Mouse (Mus musculus): Measurements from ENCODE around the gene Tmem198. TPM values are rescaled to one million over a fixed set of nuclear protein-coding genes. Genes with fewer than 3 reads are reported as not detected.

The Tmem198 gene
- total RNA-seq, 2 experiments from 2014 or later: not detected

GRCm38 (mm10) chr1:75450314-75451005 lies 28.9 kb upstream of the Tmem198 start, which contains the start of gene Asic4:
Gene Asic4 (plus strand): TSS chr1:75450436.
- no peak; the same call in 1 of the 2 replicates for ATAC-seq (replicated peaks; ENCODE audit: low FRiP score, poor library complexity, severe bottlenecking)

DNA sequence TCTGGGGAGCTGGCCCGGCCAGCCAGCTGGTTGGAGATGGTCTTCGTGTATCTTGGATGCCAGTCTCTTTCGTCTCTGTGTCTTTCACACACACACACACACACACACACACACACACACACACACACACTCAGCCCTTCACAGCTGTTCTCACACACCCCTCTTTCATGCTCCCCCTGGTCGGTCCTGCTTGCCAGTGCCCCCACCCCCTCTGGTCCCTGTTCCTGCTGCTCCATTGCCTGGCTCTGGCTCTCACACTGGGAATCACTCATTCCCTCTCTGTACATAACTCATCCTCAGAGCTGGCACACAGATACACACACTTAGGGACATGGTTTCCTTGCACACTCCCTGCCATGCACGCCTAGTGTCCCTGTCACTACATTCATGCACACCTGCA lies 27.4 kb upstream of the Tmem198 start:
- no peak for ATAC-seq (replicated peaks; ENCODE audit: low FRiP score, poor library complexity, severe bottlenecking)

GRCm38 (mm10) chr1:75455433-75455832 lies 23.9 kb upstream of the Tmem198 start:
- no peak for ATAC-seq (replicated peaks; ENCODE audit: low FRiP score, poor library complexity, severe bottlenecking)

DNA sequence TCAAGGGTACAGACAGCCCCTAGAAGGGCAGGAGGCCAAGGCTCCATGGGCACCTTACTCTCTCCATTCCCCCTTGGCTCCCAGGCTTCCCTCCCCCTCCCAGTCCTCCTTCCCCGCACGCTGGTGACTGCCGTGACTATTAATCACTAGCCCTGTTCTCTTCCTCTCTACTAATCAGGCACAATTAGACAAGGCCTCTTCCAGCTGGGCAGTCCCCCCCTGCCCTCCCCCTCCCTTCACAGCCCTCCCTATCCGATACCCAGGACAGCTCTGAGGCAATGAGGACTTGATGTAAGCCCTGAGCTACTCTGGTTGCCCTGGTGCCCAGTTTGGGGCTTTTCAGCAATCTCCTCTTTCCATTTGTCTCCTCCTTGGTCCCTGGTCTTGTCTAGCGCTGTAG lies 23.4 kb upstream of the Tmem198 start:
- no peak for ATAC-seq (replicated peaks; ENCODE audit: low FRiP score, poor library complexity, severe bottlenecking)

DNA sequence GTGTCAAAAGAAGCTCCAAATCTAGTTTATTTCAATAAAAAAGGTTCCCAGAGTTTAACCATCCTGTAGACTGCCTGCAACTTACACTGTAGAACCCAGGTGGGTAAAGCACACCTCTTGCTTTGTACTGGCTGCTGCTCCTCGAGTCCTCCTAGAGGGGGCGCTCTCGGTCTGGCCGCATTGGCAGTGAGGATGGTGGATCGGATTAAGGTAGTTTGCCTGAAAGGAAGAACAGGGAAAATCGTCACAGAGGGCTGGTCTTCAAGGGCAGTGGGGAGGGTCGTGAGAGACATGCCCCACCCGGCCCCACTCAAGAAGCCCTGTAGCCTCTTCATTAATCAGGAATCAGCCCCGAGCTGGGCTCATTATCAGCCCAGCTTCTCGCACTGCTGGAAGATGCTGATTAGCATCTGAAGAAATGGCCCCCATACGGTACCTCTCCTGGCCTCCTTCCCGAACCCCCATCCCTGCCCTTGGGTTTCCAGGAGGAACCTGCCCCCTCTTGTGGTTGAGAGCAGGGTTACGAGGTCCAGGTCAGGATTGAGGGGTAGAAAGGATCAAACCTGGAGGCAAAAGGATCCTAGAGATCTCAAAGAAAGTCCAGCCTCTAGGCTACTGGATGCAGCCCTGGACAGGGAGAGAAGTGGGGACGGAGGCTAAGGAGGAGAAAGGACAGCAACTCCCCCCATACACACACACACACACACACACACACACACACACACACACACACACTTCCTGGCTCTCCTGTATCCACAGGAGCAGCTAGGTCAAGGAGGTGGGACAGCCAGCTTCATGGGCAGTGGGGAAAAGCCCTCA lies 22.4 kb upstream of the Tmem198 start:
- ATAC-seq (replicated peaks; ENCODE audit: low FRiP score, poor library complexity, severe bottlenecking): no peak

DNA sequence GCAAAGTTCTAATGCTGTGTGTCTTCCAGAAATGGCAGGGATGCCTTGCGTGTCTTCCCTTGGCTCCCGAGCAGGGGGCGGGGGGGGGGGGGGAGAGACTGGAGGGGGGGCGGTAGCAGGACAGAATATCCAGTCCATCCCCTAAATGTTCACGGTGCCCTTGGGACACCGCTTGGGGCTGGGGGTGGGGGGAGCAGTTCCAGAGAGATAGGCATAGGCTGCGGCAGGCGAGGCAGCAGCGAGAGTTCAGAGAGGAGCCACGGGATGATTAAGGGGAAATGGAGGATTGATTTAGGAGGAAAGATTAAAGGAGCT lies 21.7 kb upstream of the Tmem198 start:
- no peak for ATAC-seq (replicated peaks; ENCODE audit: low FRiP score, poor library complexity, severe bottlenecking)

- ATAC-seq (replicated peaks; ENCODE audit: low FRiP score, poor library complexity, severe bottlenecking): no peak
These were observed 21.1 kb upstream of the Tmem198 start for GRCm38 (mm10) chr1:75458025-75458788.

DNA sequence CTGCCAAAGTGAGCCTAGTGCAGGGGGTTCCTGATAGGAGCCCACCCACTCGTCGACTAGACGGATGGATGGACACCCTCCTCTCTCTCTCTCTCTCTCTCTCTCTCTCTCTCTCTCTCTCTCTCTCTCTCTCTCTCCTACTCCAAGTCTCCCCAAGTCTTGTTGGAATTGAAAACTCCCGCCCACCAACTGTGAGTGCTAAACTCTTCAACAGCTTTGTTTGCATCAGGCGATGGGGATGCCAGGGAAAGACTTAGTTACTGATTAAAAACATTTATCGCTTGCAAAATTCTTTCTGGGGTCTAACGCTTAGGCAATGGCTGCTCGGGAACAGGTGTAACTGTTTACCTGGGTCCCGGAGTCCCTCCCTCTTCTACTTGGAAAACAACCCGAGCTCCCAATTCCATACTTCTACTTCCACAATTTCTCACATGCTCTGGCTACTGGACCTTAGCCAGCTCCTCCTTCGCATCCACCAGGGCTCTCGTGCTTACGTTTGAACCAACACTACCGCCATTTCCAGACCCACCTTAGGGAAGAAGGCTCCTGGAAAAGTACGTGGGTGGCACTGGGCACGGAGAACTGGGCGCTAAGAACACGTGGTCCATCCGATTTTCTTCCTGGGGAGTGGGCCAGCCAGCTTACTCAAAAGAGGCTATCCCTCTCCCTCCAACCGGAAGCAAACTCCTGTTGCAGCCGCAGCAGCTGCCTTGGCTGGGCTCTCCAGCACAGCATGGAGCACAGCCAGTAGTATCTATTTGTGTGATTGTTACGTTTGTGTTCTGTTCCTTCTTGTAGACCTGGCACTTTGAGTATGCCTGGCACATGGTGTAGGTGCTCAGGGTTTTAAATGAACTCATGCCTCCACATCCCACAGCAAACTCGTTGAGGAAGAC lies 20.3 kb upstream of the Tmem198 start:
- ATAC-seq (replicated peaks; ENCODE audit: low FRiP score, poor library complexity, severe bottlenecking): no peak

GRCm38 (mm10) chr1:75460297-75460696 lies 19.0 kb upstream of the Tmem198 start:
- no peak for ATAC-seq (replicated peaks; ENCODE audit: low FRiP score, poor library complexity, severe bottlenecking)

DNA sequence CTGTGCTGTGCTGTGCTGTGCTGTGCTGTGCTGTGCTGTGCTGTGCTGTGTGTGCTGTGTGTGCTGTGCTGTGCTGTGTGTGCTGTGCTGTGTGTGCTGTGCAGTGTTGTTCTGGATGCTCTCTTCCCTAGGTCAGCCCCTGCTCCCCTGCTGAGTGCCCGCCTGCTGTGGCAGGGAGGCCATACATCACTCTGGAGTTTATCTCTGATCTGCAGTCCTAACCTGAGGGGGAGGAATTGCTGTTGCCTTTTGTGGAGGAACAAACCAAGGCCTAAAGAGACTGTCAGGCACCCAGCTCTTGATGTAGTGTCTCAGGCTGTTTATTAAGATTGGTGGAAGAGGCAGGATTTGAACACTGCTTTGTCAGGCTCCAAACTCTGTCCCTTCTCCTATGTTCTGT lies 16.7 kb upstream of the Tmem198 start:
- ATAC-seq (replicated peaks; ENCODE audit: low FRiP score, poor library complexity, severe bottlenecking): no peak

DNA sequence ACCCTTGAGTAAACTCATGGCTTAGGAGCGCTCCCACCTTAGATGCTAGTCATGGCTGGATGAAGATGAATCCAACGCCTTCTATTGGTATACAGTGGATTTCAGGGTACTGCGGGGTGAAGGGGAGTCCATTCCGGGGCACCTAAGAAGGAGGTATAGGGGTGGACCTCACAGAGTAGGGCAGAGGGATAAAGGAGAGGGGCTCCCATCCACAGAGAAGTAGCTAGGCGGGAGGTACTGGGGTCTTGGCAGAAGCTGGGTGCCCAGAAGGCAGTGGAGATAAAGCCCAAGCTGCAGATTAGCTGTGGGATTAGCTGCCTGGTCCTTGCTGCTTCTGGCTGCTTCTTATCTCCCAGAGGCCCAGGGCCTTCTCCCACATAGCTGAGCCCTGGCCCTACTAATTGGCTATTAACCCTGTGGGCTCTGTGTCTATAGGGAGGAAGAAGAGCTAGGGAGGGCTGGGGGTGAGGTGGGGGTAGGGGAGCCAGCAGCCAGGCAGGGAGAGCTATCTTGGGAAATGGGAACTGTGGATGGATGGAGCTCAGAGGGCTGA lies 15.6 kb upstream of the Tmem198 start:
- no peak; the same call in 1 of the 2 replicates for ATAC-seq (replicated peaks; ENCODE audit: low FRiP score, poor library complexity, severe bottlenecking)

GRCm38 (mm10) chr1:75467215-75467927 lies 12.0 kb upstream of the Tmem198 start:
- ATAC-seq (replicated peaks; ENCODE audit: low FRiP score, poor library complexity, severe bottlenecking): no peak

DNA sequence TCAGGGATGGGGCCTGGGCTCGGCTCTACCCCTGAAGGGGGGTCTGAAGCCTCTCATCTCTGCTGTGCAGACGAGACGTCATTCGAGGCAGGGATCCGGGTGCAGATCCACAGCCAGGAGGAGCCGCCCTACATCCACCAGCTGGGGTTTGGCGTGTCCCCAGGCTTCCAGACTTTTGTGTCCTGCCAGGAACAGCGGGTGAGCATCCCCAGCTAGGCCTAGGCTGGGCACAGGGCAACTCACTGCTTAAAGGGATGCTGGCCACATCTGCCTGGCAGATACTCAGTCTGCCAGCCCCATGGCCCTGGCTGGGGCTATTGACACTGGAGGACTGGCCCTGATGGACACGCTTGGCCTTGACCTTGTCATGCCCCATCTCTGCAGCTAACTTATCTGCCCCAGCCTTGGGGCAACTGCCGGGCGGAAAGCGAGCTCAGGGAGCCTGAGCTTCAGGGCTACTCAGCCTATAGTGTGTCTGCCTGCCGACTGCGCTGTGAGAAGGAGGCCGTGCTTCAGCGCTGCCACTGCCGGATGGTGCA lies 10.0 kb upstream of the Tmem198 start:
- ATAC-seq (replicated peaks; ENCODE audit: low FRiP score, poor library complexity, severe bottlenecking): no peak

DNA sequence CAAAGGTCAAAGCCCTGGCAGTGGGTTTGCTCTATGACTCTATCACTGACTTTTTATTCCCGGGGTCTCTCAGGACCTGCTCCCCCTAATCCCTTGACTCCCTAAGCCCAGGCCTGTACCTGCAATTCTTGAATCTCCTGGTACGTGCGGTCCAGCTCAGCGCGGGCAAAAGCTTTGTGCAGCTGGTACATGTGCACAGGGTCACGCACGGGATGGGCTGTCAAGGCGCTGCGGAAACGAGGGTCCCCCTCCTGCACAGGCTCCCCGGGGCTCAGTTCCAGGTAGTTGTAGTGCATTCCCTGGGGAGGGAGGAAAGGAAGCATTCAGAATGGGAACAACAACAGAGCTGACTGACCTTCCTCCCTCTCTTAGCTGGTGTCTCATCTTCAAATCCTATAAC lies 2.9 kb upstream of the Tmem198 start:
- no peak for ATAC-seq (replicated peaks; ENCODE audit: low FRiP score, poor library complexity, severe bottlenecking)

DNA sequence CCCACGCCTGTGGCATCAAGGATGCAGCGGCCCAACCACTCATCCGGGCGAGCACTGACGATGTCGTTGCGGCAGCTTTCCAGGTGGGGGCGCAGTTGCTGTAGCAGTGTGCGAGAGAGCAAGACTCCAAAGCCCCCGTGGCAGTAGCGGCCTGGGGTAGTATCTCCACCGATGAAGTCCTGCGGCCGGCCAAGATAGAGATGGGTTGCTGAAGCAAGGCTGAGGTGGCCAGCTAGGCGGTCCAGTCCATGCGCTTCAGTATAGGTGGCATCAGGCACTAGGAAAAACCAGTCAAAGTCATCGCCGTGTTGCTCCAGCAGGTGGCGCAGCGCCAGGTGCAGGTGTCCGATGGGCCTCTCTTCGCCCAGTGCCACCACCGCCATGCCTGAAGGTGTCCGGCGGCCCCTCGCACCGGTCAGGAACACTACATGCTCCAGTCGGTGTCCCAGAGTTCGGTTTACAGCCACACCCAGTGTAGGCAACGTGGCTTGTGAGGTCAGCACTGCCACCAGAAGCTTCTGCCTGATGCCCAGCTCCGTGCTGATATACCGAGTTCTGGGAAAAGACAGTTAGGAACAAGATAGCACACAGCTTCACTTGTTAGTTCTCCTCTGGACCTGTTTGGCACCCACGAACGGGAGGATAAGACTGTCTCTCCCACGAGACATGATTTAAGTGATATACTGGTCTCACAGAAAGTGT lies 1.9 kb upstream of the Tmem198 start:
- ATAC-seq (replicated peaks; ENCODE audit: low FRiP score, poor library complexity, severe bottlenecking): no peak; the same call in 1 of the 2 replicates

- ATAC-seq (replicated peaks; ENCODE audit: low FRiP score, poor library complexity, severe bottlenecking): no peak
These were observed 1.4 kb upstream of the Tmem198 start for GRCm38 (mm10) chr1:75477966-75478290.

GRCm38 (mm10) chr1:75478497-75478896 lies 835 bp upstream of the Tmem198 start:
- no peak for ATAC-seq (replicated peaks; ENCODE audit: low FRiP score, poor library complexity, severe bottlenecking)

- no peak for ATAC-seq (replicated peaks; ENCODE audit: low FRiP score, poor library complexity, severe bottlenecking)
These were observed 280 bp downstream of the Tmem198 start for GRCm38 (mm10) chr1:75479635-75479989.

All from erythroid progenitor cell, adult 5-6 weeks (primary cell).